Mouse (Mus musculus): Measurements from ENCODE around the gene Zfp82. TPM values are rescaled to one million over a fixed set of nuclear protein-coding genes. Genes with fewer than 3 reads are reported as not detected.
A peak's percentile ranks its signal among the peaks of the same experiment; 100 is the strongest.
"Not testable (repeated sequence)": the region's sequence is repeated elsewhere in the genome, so short reads cannot be mapped to it uniquely, and the experiment has no call there.

The Zfp82 gene
- polyA plus RNA-seq (2012; fragmentation: generic; extraction: Trizol) = 2.0 TPM
- long read RNA-seq, experiment 1, partial matches to known transcripts = 0 of 3 reads
- long read RNA-seq, experiment 1, other reads (novel, unspliced or antisense) = 2 of 3 reads
- long read RNA-seq, experiment 2, transcript Zfp82-201 (7 exons, 2,181 nt) = major isoform, 6 of 9 reads
- long read RNA-seq, experiment 2, partial matches to known transcripts = 0 of 9 reads
- long read RNA-seq, experiment 2, other reads (novel, unspliced or antisense) = 3 of 9 reads

DNA sequence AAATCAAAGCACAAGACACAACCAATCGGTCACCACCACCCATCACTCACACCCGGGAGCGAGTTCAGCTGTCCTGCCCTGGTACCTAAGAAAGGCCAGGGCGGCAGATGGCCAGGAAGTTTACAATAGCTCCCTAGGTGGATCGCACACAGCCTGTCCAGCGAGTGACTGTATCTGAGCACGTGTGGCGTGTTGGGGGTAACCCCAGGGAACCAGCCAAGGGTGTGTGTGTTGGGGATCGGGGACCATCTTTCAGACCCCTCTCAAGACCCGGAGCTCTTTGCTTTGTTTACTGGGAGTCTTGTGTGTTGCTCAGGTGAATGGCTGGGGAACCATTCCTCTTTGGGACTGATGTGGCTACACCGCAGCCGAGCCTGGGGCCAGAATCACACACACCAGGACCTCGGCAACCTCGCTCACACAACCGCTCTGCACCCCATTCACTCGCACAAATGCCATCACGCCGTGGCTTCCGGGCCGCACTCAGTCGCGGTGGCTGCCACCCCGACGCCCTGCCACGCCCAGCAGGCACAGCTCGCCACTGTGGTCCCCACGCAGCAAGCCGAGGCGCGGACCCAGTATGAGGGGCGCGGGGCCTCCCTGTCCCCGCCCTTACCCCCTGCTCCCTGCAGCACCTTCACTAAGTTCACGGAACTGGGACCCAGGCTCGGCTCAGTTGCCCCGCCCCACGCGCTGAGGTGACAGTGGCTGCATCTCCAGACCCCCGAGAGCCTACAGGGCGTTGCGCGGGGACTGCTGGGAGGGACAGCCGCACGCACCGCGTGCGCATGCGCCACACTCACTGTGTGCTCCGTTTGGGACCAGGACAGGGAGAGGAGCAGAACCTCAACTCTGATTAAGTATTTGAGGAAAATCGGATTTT, at the start of gene Zfp82:
Gene Zfp82, minus strand, starts transcription at position 755 of the 883 bp plus-strand sequence.
- Histone ChIP-seq H3ac (ENCODE audit: control insufficient read depth, insufficient read length, low read depth) (peak within 1 kb of the TSS; percentile 88), H3K36me3 (ENCODE audit: control insufficient read depth, insufficient read depth) (no peaks in the 10 kb centered on the region), H3K79me3 (ENCODE audit: low read depth) (no peaks in the 10 kb centered on the region), H3K4me3 (ENCODE audit: insufficient read depth, poor library complexity, severe bottlenecking) (peak within 1 kb of the TSS; percentile 43), H3K27me3 (ENCODE audit: control insufficient read depth, insufficient read depth, insufficient read length) (no peaks in the 10 kb centered on the region), H3K79me2 (ENCODE audit: control insufficient read depth, insufficient read depth) (no peaks in the 10 kb centered on the region)
- TF ChIP-seq CTCF (IDR thresholded peaks at IDR 0.05; ENCODE audit: control insufficient read depth, insufficient read depth, insufficient read length) = no peak
- TF ChIP-seq MAX (IDR thresholded peaks at IDR 0.05) = peak; percentile 18

DNA sequence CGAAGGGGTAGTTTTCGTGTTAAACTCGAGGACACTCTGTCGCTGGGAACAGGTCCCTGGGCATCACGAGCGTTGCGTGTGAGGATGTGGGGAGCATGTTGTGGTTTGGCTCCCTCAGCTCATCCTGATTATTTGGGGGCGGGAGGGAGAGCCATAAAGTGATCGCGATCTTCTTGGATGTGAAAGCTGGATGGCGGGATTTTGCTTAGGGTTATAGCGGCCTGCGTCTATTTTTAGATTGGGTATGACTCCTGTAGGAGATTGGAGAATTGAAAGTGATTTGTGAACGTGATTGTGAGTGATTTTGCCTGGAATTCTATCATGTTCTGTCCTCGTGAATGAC, 49.5 kb upstream of the Zfp82 start:
- TF ChIP-seq MAX (IDR thresholded peaks at IDR 0.05) (no peak), MYOD1 (IDR thresholded peaks at IDR 0.05; ENCODE audit: control insufficient read depth, insufficient read length, low read depth) (no peak), CEBPB (IDR thresholded peaks at IDR 0.05; ENCODE audit: low read depth) (no peak), FOSL1 (IDR thresholded peaks at IDR 0.05; ENCODE audit: insufficient read depth, low read length, poor library complexity, severe bottlenecking) (no peak), CTCF (IDR thresholded peaks at IDR 0.05; ENCODE audit: control insufficient read depth, insufficient read depth, insufficient read length) (no peak), USF1 (IDR thresholded peaks at IDR 0.05; ENCODE audit: low read depth) (no peak), MYOG (IDR thresholded peaks at IDR 0.05; ENCODE audit: control insufficient read depth, extremely low read depth, insufficient read length) (no peak)
- H3K79me3 ChIP-seq (ENCODE audit: low read depth) = peaks cover 20% of the 10 kb centered on the region
- peaks cover 14% of the 10 kb centered on the region for H3K36me3 ChIP-seq (ENCODE audit: control insufficient read depth, insufficient read depth)
- peak overlapping the region; percentile 56 for H3ac ChIP-seq (ENCODE audit: control insufficient read depth, insufficient read length, low read depth)
- peaks cover 27% of the 10 kb centered on the region for H3K79me2 ChIP-seq (ENCODE audit: control insufficient read depth, insufficient read depth)
- no peaks in the 10 kb centered on the region for H3K27me3 ChIP-seq (ENCODE audit: control insufficient read depth, insufficient read depth, insufficient read length)
- peak overlapping the region; percentile 61 for H3K4me3 ChIP-seq (ENCODE audit: insufficient read depth, poor library complexity, severe bottlenecking)

DNA sequence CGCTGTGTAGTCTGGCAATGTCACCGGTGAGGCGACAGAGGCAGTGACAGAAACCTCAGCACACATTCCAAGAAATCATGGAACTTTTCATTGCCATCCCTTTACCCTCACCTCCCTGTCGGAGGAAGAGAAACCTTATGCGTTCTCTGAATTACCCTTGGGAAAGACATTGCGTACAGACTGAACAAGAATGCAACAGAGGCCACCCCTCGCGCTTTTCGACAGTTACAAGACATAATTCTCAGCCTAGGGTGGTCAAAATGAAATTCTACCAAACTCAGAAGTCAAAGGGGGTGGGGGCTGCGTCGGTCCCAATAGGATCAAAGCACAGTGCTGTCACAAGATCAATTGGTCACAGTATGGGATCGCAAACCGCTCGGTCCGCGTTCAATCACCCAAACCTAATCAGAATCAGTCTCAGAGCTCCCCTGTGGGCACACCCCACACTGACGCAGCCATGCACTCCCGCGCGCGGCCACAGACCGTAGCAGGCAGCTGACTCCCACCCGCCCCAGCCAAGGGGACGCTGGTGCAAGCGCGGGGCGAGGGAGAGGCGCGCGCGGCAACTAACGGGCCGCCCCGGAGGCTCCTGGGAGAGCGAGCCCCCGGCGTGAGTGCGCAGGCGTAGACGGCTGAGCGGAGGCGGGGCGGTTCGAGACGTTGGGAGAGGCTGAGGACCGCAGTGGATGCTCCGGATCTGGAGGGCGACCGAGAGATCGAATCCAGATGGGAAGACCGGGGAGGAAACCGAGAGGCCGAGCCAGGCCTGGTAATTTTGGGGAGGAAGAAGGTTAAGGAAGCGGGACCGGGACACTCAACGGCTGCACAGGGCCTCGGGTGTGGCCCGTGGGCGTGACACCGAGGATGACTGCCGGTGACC, 48.8 kb upstream of the Zfp82 start, which contains the start of gene Zfp382:
Gene Zfp382, plus strand, starts transcription at position 635 of the 880 bp plus-strand sequence.
- no peaks in the 10 kb centered on the region for H3K27me3 ChIP-seq (ENCODE audit: control insufficient read depth, insufficient read depth, insufficient read length)
- peaks cover 8% of the 10 kb centered on the region for H3K36me3 ChIP-seq (ENCODE audit: control insufficient read depth, insufficient read depth)
- peaks cover 27% of the 10 kb centered on the region for H3K79me2 ChIP-seq (ENCODE audit: control insufficient read depth, insufficient read depth)
- TF ChIP-seq MAX (IDR thresholded peaks at IDR 0.05) (peak; percentile 7), USF1 (IDR thresholded peaks at IDR 0.05; ENCODE audit: low read depth) (no peak)
- peaks cover 20% of the 10 kb centered on the region for H3K79me3 ChIP-seq (ENCODE audit: low read depth)
- H3ac ChIP-seq (ENCODE audit: control insufficient read depth, insufficient read length, low read depth) = peak within 1 kb of the TSS; percentile 78
- peak within 1 kb of the TSS; percentile 61 for H3K4me3 ChIP-seq (ENCODE audit: insufficient read depth, poor library complexity, severe bottlenecking)

GRCm38 (mm10) chr7:30117935-30118334, 45.2 kb upstream of the Zfp82 start:
- not testable (repeated sequence) for H3K36me3 ChIP-seq (ENCODE audit: control insufficient read depth, insufficient read depth)

DNA sequence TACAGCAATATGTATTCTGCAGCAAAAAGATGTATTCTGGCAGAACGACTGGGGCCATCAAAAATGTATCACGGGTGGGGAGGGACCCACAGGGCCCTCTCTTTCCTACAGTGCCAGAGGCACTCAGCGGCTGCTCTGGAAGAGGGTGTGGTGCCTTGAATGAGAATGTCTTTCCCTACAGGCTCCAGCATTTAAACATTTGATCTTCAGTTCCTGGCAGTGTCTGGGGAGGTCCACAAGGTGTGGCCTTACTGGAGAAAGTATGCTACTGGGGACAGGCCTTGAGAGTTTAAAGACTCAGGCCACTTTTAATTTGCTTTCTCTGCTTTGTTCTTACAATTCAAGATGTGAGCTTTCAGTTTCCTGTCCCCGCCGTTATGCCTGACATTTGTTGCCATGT, 43.4 kb upstream of the Zfp82 start:
- Histone ChIP-seq H3K36me3 (ENCODE audit: control insufficient read depth, insufficient read depth) (no peaks in the 10 kb centered on the region), H3ac (ENCODE audit: control insufficient read depth, insufficient read length, low read depth) (no peak overlapping the region), H3K4me3 (ENCODE audit: insufficient read depth, poor library complexity, severe bottlenecking) (no peak overlapping the region), H3K79me3 (ENCODE audit: low read depth) (no peaks in the 10 kb centered on the region), H3K79me2 (ENCODE audit: control insufficient read depth, insufficient read depth) (no peaks in the 10 kb centered on the region), H3K27me3 (ENCODE audit: control insufficient read depth, insufficient read depth, insufficient read length) (no peaks in the 10 kb centered on the region)
- TF ChIP-seq CTCF (IDR thresholded peaks at IDR 0.05; ENCODE audit: control insufficient read depth, insufficient read depth, insufficient read length) = no peak
- no peak for TF ChIP-seq CEBPB (IDR thresholded peaks at IDR 0.05; ENCODE audit: low read depth)
- TF ChIP-seq USF1 (IDR thresholded peaks at IDR 0.05; ENCODE audit: low read depth) = no peak
- no peak for TF ChIP-seq MAX (IDR thresholded peaks at IDR 0.05)
- no peak for TF ChIP-seq FOSL1 (IDR thresholded peaks at IDR 0.05; ENCODE audit: insufficient read depth, low read length, poor library complexity, severe bottlenecking)
- TF ChIP-seq MYOD1 (IDR thresholded peaks at IDR 0.05; ENCODE audit: control insufficient read depth, insufficient read length, low read depth) = no peak
- TF ChIP-seq MYOG (IDR thresholded peaks at IDR 0.05; ENCODE audit: control insufficient read depth, extremely low read depth, insufficient read length) = no peak

More at GRCm38 (mm10) chr7:30117935-30118334, 45.2 kb upstream of the Zfp82 start:
- H3K27me3 ChIP-seq (ENCODE audit: control insufficient read depth, insufficient read depth, insufficient read length); H3K4me3 ChIP-seq (ENCODE audit: insufficient read depth, poor library complexity, severe bottlenecking); H3K79me3 ChIP-seq (ENCODE audit: low read depth); H3ac ChIP-seq (ENCODE audit: control insufficient read depth, insufficient read length, low read depth): not testable (repeated sequence)
- peaks cover 10% of the 10 kb centered on the region for H3K79me2 ChIP-seq (ENCODE audit: control insufficient read depth, insufficient read depth)

All from C2C12 (cell line).